Mouse (Mus musculus): Measurements from ENCODE around the gene Qser1. TPM values are rescaled to one million over a fixed set of nuclear protein-coding genes. Genes with fewer than 3 reads are reported as not detected.

The Qser1 gene
- polyA plus RNA-seq, 1 experiment from 2014 or later: 5.8 TPM

DNA sequence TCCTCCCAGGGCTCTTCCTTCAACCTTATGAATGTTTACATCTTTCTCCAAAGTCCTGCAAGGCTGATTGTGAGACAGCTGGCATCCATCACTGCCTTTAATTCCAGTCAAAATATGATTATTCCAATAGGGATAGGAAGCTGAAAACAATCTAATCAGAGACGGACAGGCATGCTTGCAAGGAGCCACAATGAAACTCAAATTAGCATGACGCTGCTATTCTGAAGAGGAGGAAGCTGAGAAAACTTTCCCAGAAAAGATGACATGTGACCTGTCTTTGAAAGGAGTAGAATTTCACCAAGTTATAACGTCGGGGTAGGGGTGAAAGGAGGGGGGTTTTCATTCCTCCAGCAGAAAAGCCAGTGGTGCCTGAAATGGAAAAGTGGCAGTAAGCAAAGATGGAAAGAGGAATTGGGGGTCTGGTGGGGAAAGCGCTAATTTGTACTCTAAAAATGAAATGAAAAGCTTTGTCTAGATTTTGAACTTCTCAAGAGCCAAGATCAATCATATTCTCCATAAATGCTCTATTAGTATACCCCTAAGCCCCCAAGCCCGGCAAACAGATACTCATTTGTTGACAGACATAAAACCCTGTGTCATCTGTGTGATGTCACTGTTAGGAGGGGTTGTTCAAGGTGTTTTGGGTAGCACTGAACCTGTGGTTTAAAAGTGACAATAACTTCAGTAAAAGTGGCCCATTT lies 105.7 kb downstream of the Qser1 start:
- H3K9ac ChIP-seq: no peak overlapping the region
- peaks cover 3% of the 10 kb centered on the region; the same call in 1 of the 2 replicates for H3K27me3 ChIP-seq
- no peak overlapping the region for H3K27ac ChIP-seq
- no peak for ATAC-seq (replicated peaks; ENCODE audit: insufficient number of reproducible peaks, insufficient read depth, low FRiP score, low read depth)
- WGBS: 35% methylated on average over 6 of the region's 6 CpGs
- H3K36me3 ChIP-seq: no peaks in the 10 kb centered on the region
- peak overlapping the region; percentile 88 for H3K4me3 ChIP-seq
- H3K4me2 ChIP-seq: peak overlapping the region; percentile 87
- peaks cover 19% of the 10 kb centered on the region for H3K4me1 ChIP-seq (replicated peaks)
- no peaks in the 10 kb centered on the region for H3K9me3 ChIP-seq (replicated peaks)

DNA sequence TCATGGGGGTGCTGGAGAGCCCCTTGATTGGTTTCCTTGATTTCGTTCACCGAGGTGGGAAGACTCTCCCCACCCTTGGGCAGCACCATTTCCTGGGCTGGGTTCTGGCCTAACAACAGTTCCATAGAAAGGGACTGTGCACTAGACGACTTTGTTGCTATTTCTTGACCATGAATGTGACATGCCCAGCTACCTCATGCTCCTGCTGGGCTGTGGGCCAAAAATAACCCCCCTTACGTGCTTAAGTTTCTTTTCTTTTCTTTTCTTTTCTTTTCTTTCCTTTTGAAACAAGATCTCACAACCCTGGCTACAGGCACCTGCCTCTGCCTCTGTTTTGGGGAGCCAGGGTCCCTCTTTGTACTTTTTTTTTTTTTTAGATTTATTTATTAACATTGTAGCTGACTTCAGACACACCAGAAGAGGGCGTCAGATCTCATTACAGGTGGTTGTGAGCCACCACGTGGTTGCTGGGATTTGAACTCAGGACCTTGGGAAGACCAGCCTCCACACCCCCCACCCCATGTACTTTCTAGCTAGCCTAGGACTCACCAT lies 106.7 kb downstream of the Qser1 start:
- peaks cover 19% of the 10 kb centered on the region for H3K4me1 ChIP-seq (replicated peaks)
- H3K27ac ChIP-seq: no peak overlapping the region
- no peak overlapping the region for H3K9ac ChIP-seq
- ATAC-seq (replicated peaks; ENCODE audit: insufficient number of reproducible peaks, insufficient read depth, low FRiP score, low read depth): no peak
- H3K36me3 ChIP-seq: no peaks in the 10 kb centered on the region
- peaks cover 3% of the 10 kb centered on the region; the same call in 1 of the 2 replicates for H3K27me3 ChIP-seq
- no peak overlapping the region for H3K4me3 ChIP-seq
- no peak overlapping the region for H3K4me2 ChIP-seq
- WGBS: 45% methylated on average over 6 of the region's 6 CpGs
- no peaks in the 10 kb centered on the region for H3K9me3 ChIP-seq (replicated peaks)

Other genes with a start within 250 kb of the Qser1 start
- 49.1 and 51.7 TPM in 2 replicates for gene Cstf3, start 226.2 kb downstream of the Qser1 start, polyA plus RNA-seq (2015; fragmentation: Nextera tagmentation; extraction: Ambion mirVana)
- 27.9 and 28.2 TPM in 2 replicates for gene Tcp11l1, start 104.6 kb downstream of the Qser1 start, polyA plus RNA-seq (2015; fragmentation: Nextera tagmentation; extraction: Ambion mirVana)
- not detected in 2 replicates for gene Pin1rt1, start 100.4 kb downstream of the Qser1 start, polyA plus RNA-seq (2015; fragmentation: Nextera tagmentation; extraction: Ambion mirVana)
- 4.7 and 4.8 TPM in 2 replicates for gene Depdc7, start 73.9 kb downstream of the Qser1 start, polyA plus RNA-seq (2015; fragmentation: Nextera tagmentation; extraction: Ambion mirVana)
- gene Prrg4, start 33.1 kb upstream of the Qser1 start, polyA plus RNA-seq (2015; fragmentation: Nextera tagmentation; extraction: Ambion mirVana): 0.94 and 2.3 TPM in 2 replicates
- gene Ccdc73, start 51.0 kb upstream of the Qser1 start, polyA plus RNA-seq (2015; fragmentation: Nextera tagmentation; extraction: Ambion mirVana): 5.1 and 9.0 TPM in 2 replicates
- 181 and 194 TPM in 2 replicates for gene Eif3m, start 200.3 kb upstream of the Qser1 start, polyA plus RNA-seq (2015; fragmentation: Nextera tagmentation; extraction: Ambion mirVana)